Mouse (Mus musculus): ENCODE measurements around the gene Usp35. TPM values are rescaled to one million over a fixed set of nuclear protein-coding genes. Genes with fewer than 3 reads are reported as not detected.

The Usp35 gene
- polyA plus RNA-seq (2017; shearing (Covaris generic)), result 1.4 TPM

GRCm38 (mm10) chr7:97331726-97332666, at the start of gene Usp35, which contains the start of gene Kctd21:
Usp35 (minus strand) TSS chr7:97332020.
Kctd21 (plus strand) TSS chr7:97332327.

Other genes with a start within 250 kb of the Usp35 start
- 3.0 TPM for gene Kctd21, start 307 bp upstream of the Usp35 start, polyA plus RNA-seq (2017; shearing (Covaris generic))
- gene Alg8, start 39.6 kb upstream of the Usp35 start, polyA plus RNA-seq (2017; shearing (Covaris generic)), result 22.0 TPM
- gene Ndufc2, start 68.0 kb upstream of the Usp35 start, polyA plus RNA-seq (2017; shearing (Covaris generic)), result 175 TPM
- gene Thrsp, start 85.7 kb upstream of the Usp35 start, polyA plus RNA-seq (2017; shearing (Covaris generic)), result not detected
- 0.45 TPM for gene Kctd14, start 119.3 kb upstream of the Usp35 start, polyA plus RNA-seq (2017; shearing (Covaris generic))
- 57.6 TPM for gene Ints4, start 148.9 kb upstream of the Usp35 start, polyA plus RNA-seq (2017; shearing (Covaris generic))
- 46.5 TPM for gene Aamdc, start 247.5 kb upstream of the Usp35 start, polyA plus RNA-seq (2017; shearing (Covaris generic))
- gene Rsf1, start 247.9 kb upstream of the Usp35 start, polyA plus RNA-seq (2017; shearing (Covaris generic)), result 22.3 TPM

Measured in activated CD4-positive, CD25-positive, alpha-beta regulatory T cell, adult 9 weeks (primary cell).